Mouse (Mus musculus): ENCODE data around the gene Atp2b1. TPM values are rescaled to one million over a fixed set of nuclear protein-coding genes. Genes with fewer than 3 reads are reported as not detected.
"Not testable (repeated sequence)": the region's sequence is repeated elsewhere in the genome, so short reads cannot be mapped to it uniquely, and the experiment has no call there.

Gene Atp2b1
- total RNA-seq, 2 experiments from 2014 or later = 951 to 1,124 TPM

- DNase-seq (ENCODE audit: extremely low spot score in 1 of 2, low spot score in 1 of 2) = no peak
Observed at GRCm38 (mm10) chr10:98958752-98959151, 44.5 kb downstream of the Atp2b1 start.

GRCm38 (mm10) chr10:98959385-98959784, 45.2 kb downstream of the Atp2b1 start:
- DNase-seq (ENCODE audit: extremely low spot score in 1 of 2, low spot score in 1 of 2) = no peak

- DNase-seq (ENCODE audit: extremely low spot score in 1 of 2, low spot score in 1 of 2) = no peak
Observed at GRCm38 (mm10) chr10:98960911-98961310, 46.7 kb downstream of the Atp2b1 start.

GRCm38 (mm10) chr10:98962092-98962491, 47.9 kb downstream of the Atp2b1 start:
- no peak for DNase-seq (ENCODE audit: extremely low spot score in 1 of 2, low spot score in 1 of 2)

GRCm38 (mm10) chr10:98966407-98967215, 52.4 kb downstream of the Atp2b1 start:
- DNase-seq (ENCODE audit: extremely low spot score in 1 of 2, low spot score in 1 of 2) = no peak

GRCm38 (mm10) chr10:98967240-98967891, 53.2 kb downstream of the Atp2b1 start:
- no peak for DNase-seq (ENCODE audit: extremely low spot score in 1 of 2, low spot score in 1 of 2)

GRCm38 (mm10) chr10:98970917-98971316, 56.7 kb downstream of the Atp2b1 start:
- no peak for DNase-seq (ENCODE audit: extremely low spot score in 1 of 2, low spot score in 1 of 2)

- DNase-seq (ENCODE audit: extremely low spot score in 1 of 2, low spot score in 1 of 2) = no peak
Observed at GRCm38 (mm10) chr10:98972359-98972758, 58.2 kb downstream of the Atp2b1 start.

- DNase-seq (ENCODE audit: extremely low spot score in 1 of 2, low spot score in 1 of 2) = no peak
Observed at GRCm38 (mm10) chr10:98972912-98973605, 58.9 kb downstream of the Atp2b1 start.

- DNase-seq (ENCODE audit: extremely low spot score in 1 of 2, low spot score in 1 of 2) = no peak
Observed at GRCm38 (mm10) chr10:98974645-98975044, 60.4 kb downstream of the Atp2b1 start.

- DNase-seq (ENCODE audit: extremely low spot score in 1 of 2, low spot score in 1 of 2) = no peak
Observed at GRCm38 (mm10) chr10:98975611-98976010, 61.4 kb downstream of the Atp2b1 start.

- no peak for DNase-seq (ENCODE audit: extremely low spot score in 1 of 2, low spot score in 1 of 2)
Observed at GRCm38 (mm10) chr10:98976877-98977494, 62.8 kb downstream of the Atp2b1 start.

GRCm38 (mm10) chr10:98978766-98979165, 64.6 kb downstream of the Atp2b1 start:
- no peak for DNase-seq (ENCODE audit: extremely low spot score in 1 of 2, low spot score in 1 of 2)

GRCm38 (mm10) chr10:98979296-98979695, 65.1 kb downstream of the Atp2b1 start:
- DNase-seq (ENCODE audit: extremely low spot score in 1 of 2, low spot score in 1 of 2) = no peak

GRCm38 (mm10) chr10:98979951-98980350, 65.7 kb downstream of the Atp2b1 start:
- DNase-seq (ENCODE audit: extremely low spot score in 1 of 2, low spot score in 1 of 2) = no peak

GRCm38 (mm10) chr10:98991964-98992363, 77.8 kb downstream of the Atp2b1 start:
- DNase-seq (ENCODE audit: extremely low spot score in 1 of 2, low spot score in 1 of 2) = no peak

- DNase-seq (ENCODE audit: extremely low spot score in 1 of 2, low spot score in 1 of 2) = no peak
Observed at GRCm38 (mm10) chr10:98993186-98993585, 79.0 kb downstream of the Atp2b1 start.

- not testable (repeated sequence) for DNase-seq (ENCODE audit: extremely low spot score in 1 of 2, low spot score in 1 of 2)
Observed at GRCm38 (mm10) chr10:98995016-98995747, 81.0 kb downstream of the Atp2b1 start.

- no peak for DNase-seq (ENCODE audit: extremely low spot score in 1 of 2, low spot score in 1 of 2)
Observed at GRCm38 (mm10) chr10:99004866-99005265, 90.7 kb downstream of the Atp2b1 start.

- no peak for DNase-seq (ENCODE audit: extremely low spot score in 1 of 2, low spot score in 1 of 2)
Observed at GRCm38 (mm10) chr10:99011084-99011483, 96.9 kb downstream of the Atp2b1 start.

Data from layer of hippocampus, postnatal 25 days (tissue).